Mouse (Mus musculus): ENCODE measurements at regions not wholly inside any gene's neighbourhood (a gene's known extent, or its start where the extent isn't known, plus 50 kb on each side); places are given as distances from the start of the nearest gene placed in this dataset.
"Not testable (repeated sequence)": the region's sequence is repeated elsewhere in the genome, so short reads cannot be mapped to it uniquely, and the experiment has no call there.

GRCm38 (mm10) chr9:3283381-3283780, 51.6 kb upstream of the Alkbh8 start:
- not testable (repeated sequence) for H3K27me3 ChIP-seq; H3K27ac ChIP-seq; H3K9ac ChIP-seq; H3K4me2 ChIP-seq; H3K4me1 ChIP-seq; H3K36me3 ChIP-seq; H3K4me3 ChIP-seq; H3K9me3 ChIP-seq; ATAC-seq (ENCODE audit: insufficient number of reproducible peaks, low FRiP score, low TSS enrichment, low read depth)
- WGBS = 89% methylated on average over 9 of the region's 9 CpGs
